Mouse (Mus musculus): ENCODE results near the gene Xpc. TPM values are rescaled to one million over a fixed set of nuclear protein-coding genes. Genes with fewer than 3 reads are reported as not detected.

Gene Xpc
- polyA plus RNA-seq, 1 experiment from 2014 or later = 15.8 TPM

DNA sequence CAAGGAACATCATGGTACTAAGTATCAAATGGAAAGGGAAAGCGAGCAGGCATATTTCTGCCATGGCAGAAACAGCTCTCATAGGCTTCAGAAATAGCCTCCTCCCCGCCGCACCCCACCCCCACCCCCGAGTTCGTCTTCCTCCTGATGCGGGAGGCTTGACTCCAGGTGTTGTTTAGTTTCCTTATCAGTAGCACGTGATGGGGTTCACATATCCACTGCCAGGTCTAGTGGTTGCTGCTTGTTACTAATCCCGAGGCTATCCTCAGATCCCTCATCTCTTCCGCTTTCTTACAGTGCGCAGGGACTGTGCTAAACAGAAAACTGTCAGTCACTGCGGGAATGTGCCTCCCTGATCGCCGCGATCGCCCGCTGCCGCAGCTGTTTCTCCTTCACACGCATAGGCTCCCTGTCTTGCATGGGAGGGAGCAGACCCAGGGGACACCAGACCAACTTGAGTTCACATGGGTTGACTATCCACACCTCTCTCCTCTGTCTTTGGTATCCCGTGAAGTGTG, 74.5 kb downstream of the Xpc start:
- H3K9ac ChIP-seq (ENCODE audit: low read depth, low read length) = peak overlapping the region; percentile 79
- H3K4me2 ChIP-seq (ENCODE audit: low read length) = peak overlapping the region; percentile 98
- WGBS = 2% methylated on average over 19 of the region's 19 CpGs
- peak overlapping the region; percentile 86 for H3K27ac ChIP-seq (ENCODE audit: low read depth, low read length)
- peak overlapping the region; percentile 63 for H3K4me3 ChIP-seq (ENCODE audit: low read length)
- H3K4me1 ChIP-seq (ENCODE audit: control insufficient read depth, insufficient read depth, low read depth, low read length) = peaks cover 6% of the 10 kb centered on the region
- ATAC-seq = peak; percentile 72
- H3K27me3 ChIP-seq (replicated peaks; ENCODE audit: control insufficient read depth, insufficient read depth, low read length) = no peaks in the 10 kb centered on the region
- no peaks in the 10 kb centered on the region for H3K9me3 ChIP-seq (ENCODE audit: control insufficient read depth, low read length)
- no peaks in the 10 kb centered on the region for H3K36me3 ChIP-seq (ENCODE audit: control insufficient read depth, insufficient read depth, low read length)

DNA sequence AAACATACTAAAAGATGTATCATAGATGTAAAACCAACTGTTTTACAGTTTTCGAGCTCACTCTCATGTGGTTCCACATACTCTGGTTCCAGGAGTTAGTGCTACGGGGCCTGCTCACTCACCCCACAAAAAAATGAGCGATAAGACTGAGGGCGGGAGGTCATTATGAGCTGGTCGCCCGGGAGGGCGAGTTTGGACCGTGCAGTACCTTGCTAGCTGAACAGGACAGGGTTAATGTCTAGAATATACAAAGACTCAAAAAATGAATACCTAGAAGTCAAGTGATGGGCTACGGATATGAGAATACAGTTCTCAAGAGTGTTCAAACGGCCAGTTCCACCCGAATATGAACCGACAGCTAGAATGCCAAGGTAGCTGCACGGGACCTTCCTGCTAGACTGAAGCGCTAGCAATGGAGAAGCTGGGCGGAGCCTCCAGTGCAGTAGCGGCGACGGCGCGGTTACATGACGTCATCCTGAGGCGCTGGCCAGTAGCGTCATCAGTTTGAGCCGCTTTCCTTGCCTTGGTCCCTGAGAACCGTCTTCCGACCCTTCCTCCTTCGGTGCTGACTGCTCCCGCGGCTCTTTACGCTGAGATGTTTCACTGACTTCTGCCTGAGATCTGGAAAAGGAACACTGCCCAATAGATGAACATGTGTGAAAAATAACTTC, 75.1 kb downstream of the Xpc start:
- no peaks in the 10 kb centered on the region for H3K9me3 ChIP-seq (ENCODE audit: control insufficient read depth, low read length)
- peak; percentile 96 for ATAC-seq
- peak overlapping the region; percentile 98 for H3K4me2 ChIP-seq (ENCODE audit: low read length)
- 2% methylated on average over 30 of the region's 30 CpGs for whole genome bisulfite sequencing
- peaks cover 3% of the 10 kb centered on the region; the same call in 1 of the 2 replicates for H3K27me3 ChIP-seq (replicated peaks; ENCODE audit: control insufficient read depth, insufficient read depth, low read length)
- H3K27ac ChIP-seq (ENCODE audit: low read depth, low read length) = peak overlapping the region; percentile 86
- peaks cover 6% of the 10 kb centered on the region for H3K4me1 ChIP-seq (ENCODE audit: control insufficient read depth, insufficient read depth, low read depth, low read length)
- H3K9ac ChIP-seq (ENCODE audit: low read depth, low read length) = peak overlapping the region; percentile 79
- H3K36me3 ChIP-seq (ENCODE audit: control insufficient read depth, insufficient read depth, low read length) = no peaks in the 10 kb centered on the region
- H3K4me3 ChIP-seq (ENCODE audit: low read length) = peak overlapping the region; percentile 63

Other genes starting within 250 kb of the Xpc start
- 7.9 and 11.2 TPM in 2 replicates for gene Wnt7a, start 104.5 kb downstream of the Xpc start, polyA plus RNA-seq (2015; fragmentation: Nextera tagmentation; extraction: Ambion mirVana)
- gene Chchd4, start 42.3 kb downstream of the Xpc start, polyA plus RNA-seq (2015; fragmentation: Nextera tagmentation; extraction: Ambion mirVana) = 39.1 and 40.8 TPM in 2 replicates
- gene Tmem43, start 42.2 kb downstream of the Xpc start, polyA plus RNA-seq (2015; fragmentation: Nextera tagmentation; extraction: Ambion mirVana) = 49.8 and 57.0 TPM in 2 replicates
- 136 and 139 TPM in 2 replicates for gene Lsm3, start within 50 bp of the Xpc start, polyA plus RNA-seq (2015; fragmentation: Nextera tagmentation; extraction: Ambion mirVana)
- 108 TPM in 2 replicates for gene Slc6a6, start 168.2 kb upstream of the Xpc start, polyA plus RNA-seq (2015; fragmentation: Nextera tagmentation; extraction: Ambion mirVana)

Measured in hindbrain, embryonic 16.5 days (tissue).